Mouse (Mus musculus): ENCODE measurements around the gene Klrb1b.

Klrb1b gene

GRCm38 (mm10) chr6:128826132-128826531, at the start of gene Klrb1b, which contains the start of gene Gm44511:
Gene Klrb1b, minus strand, starts transcription at chr6:128826331.
Gene Gm44511, minus strand, starts transcription at chr6:128826315.
- no peak for DNase-seq (ENCODE audit: low read depth)

DNA sequence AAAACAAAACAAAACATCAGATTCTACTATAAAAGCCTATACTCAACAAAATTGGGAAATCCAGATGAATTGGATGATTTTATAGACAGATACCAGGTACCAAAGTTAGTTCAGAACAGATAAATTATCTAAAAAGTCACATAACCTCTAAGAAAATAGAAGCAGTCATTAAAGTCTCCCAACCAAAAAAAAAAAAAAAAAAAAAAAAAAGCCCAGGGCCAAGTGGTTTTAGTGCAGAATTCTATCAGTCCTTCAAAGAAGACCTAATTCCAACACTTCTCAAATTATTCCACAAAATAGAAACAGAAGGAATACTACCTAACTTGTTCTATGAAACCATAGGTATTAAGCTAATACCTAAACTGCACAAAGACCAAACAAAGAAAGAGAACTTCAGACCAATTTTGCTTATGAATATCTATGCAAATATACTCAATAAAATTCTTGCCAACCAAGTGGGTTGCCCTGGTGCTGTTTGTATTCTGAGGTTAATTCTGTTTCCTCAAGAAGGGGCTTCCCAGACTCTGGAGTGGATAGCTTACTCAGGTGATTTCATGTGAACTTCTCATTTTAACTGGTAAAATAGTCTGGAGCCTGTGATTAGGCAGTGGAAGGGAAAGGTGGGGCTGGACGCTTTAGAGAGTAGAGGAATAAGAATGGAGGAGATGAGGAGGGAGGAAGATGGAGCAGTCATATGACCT, 45.9 kb upstream of the Klrb1b start:
- no peak for DNase-seq (ENCODE audit: low read depth)

- no peak for DNase-seq (ENCODE audit: low read depth)
Measured at GRCm38 (mm10) chr6:128868861-128869260, 42.7 kb upstream of the Klrb1b start.

GRCm38 (mm10) chr6:128857976-128858375, 31.8 kb upstream of the Klrb1b start:
- DNase-seq (ENCODE audit: low read depth) = no peak

DNA sequence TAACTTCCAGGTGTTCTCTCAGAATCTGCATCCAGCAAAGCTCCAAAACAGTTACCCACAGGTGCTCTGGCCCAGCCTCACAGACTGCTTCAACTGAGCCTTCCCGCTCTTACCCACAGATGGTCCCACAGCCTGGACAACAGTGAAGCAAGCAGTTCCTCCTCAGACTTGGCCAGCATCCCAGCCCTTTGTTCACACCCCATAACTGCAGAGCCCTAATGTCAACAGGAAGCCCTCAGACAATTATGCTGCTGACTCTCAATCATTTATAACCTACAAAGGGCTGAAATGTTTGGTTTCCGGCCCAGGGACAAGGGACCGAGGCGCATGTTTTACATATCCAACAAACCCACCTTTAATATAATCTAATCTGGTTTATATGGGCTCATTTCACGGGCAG, 30.1 kb upstream of the Klrb1b start:
- DNase-seq (ENCODE audit: low read depth) = no peak

DNA sequence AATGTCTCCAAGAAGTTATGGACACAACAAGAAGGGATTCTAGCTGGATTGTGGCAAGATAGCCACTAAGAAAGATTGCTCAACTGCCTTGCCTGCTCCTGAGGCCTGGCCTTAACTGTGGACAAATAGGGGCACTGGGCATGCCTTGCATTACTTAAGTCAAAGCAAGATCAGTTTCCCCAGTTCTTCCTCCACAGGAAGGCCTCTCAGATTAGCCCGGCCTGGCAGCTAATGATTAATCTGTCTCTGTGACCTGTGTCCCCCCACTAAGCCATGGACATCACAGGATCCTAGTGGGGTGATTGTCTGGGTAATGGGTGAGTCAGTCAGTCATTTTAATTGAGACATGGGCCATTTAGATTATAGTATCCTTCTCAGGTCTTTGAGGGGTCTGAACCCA, 29.3 kb upstream of the Klrb1b start:
- DNase-seq (ENCODE audit: low read depth) = no peak

DNA sequence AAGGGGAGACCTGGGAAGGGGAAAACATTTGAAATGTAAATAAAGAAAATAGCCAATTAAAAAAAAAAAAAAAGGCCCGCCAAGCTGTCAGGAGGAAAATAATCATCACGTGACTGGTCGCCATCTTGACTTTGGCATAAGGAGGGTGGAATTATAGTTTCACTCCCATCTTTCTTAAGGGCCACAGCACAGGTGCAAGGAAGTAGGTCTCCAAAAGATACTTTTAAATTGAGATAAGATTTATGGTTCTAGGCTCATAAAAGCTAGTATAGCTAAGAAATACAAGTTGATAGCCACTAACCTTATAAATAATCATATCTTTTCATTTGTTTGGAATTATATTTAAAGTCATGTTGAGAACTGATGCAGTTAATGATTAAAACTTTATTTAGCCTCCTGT, 28.8 kb upstream of the Klrb1b start:
- DNase-seq (ENCODE audit: low read depth) = no peak

DNA sequence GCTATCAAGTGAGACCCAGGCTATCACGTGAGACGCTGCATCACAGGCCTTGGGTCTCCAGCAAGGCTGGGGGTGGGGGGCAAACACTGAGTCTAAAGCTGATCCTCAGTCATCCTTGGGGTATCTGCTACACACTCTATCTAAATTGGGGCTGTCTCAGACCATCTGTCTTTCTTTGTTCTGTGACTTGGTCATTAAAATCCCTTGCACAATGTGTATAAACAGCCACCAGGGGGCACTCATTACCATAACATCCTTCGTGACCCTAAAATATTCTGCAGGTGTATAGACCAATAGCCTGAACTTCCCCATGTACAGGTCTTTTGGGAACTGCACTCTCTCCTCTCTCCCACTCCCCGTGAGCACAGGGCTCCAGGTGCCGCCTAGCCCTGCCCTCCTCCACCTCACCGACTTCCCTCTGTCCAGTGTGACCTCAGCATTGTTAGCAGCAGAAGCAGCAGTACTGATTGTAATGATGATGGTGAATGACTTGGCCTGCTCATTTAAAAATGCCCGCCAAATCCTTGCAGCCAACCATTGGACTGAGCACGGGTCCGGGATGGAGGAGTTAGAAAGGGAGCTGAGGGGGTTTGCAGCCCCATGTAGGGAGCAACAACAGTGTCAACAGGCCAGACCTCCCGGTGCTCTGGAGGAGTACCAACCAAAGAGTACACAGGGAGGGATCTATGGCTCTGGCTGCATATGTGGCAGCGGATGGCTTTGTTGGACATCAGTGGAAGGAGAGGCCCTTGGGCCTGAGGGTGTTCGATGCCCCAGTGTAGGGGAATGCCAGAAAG, 28.1 kb upstream of the Klrb1b start:
- DNase-seq (ENCODE audit: low read depth) = peak; percentile 34

DNA sequence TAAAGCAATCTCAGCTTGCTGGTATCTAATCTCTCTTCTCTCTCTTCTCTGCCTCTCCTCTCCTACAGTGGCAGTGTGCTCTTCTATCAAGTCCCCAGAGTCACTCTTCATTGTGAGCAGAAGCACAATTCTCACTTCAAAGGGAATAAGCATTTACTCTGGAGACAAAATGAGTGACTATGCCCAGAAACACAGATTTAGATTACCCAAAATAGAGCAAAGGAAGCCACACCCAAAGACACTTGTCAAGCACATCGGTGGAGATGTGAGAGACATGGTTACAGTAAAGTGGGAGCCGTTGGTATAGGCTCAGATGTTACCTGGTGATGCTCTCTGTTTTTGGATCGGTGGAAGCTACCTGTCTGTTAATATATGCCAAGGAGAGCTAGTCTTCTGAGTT, 26.6 kb upstream of the Klrb1b start:
- no peak for DNase-seq (ENCODE audit: low read depth)

- no peak for DNase-seq (ENCODE audit: low read depth)
Measured at GRCm38 (mm10) chr6:128851151-128851550, 25.0 kb upstream of the Klrb1b start.

GRCm38 (mm10) chr6:128850671-128851070, 24.5 kb upstream of the Klrb1b start:
- DNase-seq (ENCODE audit: low read depth) = no peak

- peak; percentile 40 for DNase-seq (ENCODE audit: low read depth)
Measured at GRCm38 (mm10) chr6:128849902-128850301, 23.8 kb upstream of the Klrb1b start.

DNA sequence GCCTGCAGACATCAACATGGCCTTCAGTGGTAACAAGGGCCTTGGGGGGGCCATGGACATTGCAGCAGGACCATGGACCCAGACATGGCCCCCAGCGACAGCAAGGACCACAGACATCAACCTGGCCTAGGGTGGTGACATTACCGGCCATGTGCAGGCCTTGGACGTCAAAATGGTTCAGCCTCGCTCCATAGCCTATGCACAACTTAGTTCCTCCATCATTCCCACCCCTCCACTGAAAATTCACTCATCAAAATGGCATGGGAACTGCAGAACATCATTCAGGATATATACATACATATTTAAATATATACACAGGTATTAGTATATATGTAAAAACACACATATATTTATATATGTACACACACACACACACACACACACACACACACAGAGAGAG, 21.3 kb upstream of the Klrb1b start:
- no peak for DNase-seq (ENCODE audit: low read depth)

GRCm38 (mm10) chr6:128845998-128846542, 19.9 kb upstream of the Klrb1b start:
- peak; percentile 44 for DNase-seq (ENCODE audit: low read depth)

- peak; percentile 87 for DNase-seq (ENCODE audit: low read depth)
Measured at GRCm38 (mm10) chr6:128845319-128845979, 19.3 kb upstream of the Klrb1b start.

GRCm38 (mm10) chr6:128844586-128845080, 18.5 kb upstream of the Klrb1b start:
- DNase-seq (ENCODE audit: low read depth) = no peak

GRCm38 (mm10) chr6:128844131-128844530, 18.0 kb upstream of the Klrb1b start:
- no peak for DNase-seq (ENCODE audit: low read depth)

GRCm38 (mm10) chr6:128843479-128843992, 17.4 kb upstream of the Klrb1b start:
- DNase-seq (ENCODE audit: low read depth) = peak; percentile 65

GRCm38 (mm10) chr6:128842945-128843478, 16.9 kb upstream of the Klrb1b start:
- DNase-seq (ENCODE audit: low read depth) = peak; percentile 86

DNA sequence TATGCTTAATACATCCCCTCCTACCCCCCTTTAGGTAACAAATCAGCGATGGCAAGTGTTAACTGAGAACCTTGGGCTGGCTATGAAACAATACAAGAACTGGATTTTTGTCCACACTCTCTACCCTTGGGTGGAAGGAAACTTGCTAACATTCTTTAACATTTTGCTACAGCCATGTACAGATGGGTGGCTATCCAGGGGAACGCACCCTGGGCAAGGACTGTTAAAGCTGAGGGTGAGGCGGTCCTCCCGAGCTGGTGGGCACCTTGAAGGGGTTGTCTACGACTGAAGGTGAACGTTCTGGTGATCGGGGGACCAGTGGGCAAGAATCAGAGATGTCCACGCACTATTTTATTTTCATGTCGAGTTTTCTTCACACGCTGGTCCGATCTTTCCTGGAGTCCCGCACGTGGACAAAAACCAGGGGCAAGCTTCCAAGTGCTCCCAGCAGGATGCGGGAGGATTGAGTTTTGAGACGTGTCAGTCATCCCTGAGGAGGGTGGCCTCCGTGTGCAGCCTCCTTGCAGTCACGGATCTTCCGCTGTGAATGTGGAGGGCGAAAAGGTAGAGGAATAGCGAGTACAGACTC, 16.3 kb upstream of the Klrb1b start:
- no peak for DNase-seq (ENCODE audit: low read depth)

DNA sequence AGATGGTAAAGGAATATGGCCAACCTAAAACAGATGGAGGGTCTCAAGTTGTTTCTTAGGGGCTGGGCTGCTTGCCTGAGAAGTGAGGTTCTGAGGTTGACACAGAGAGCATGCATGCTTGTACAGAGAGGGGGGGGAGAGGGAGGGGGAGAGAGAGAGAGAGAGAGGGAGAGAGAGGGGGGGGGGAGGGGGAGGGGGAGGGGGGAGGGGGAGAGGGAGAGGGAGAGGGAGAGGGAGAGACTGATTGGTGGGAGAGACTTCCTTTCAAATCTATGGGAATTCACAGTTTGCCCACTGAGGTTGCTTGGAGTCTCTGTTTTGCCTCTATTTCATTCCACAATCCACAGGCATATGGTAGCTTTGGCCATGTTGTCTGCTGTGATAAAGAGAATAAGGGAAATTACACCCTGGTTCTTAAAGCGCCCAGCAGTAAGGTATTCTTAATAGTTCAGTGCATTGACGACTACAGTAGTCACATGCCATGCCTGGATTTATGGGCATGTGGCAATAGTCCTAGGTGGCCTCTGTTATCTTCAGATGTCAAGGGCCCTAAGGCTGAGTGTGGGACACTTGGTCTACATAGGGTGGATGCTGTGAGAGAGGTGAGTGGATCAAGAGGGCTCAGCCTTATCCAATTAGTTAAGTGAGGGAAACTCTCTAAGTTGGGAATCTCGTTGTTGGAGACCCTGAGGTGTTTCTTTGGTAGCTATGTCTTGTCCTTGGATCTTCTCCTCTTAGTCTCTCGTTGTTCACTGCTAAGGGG, 15.4 kb upstream of the Klrb1b start:
- peak; percentile 31 for DNase-seq (ENCODE audit: low read depth)

Data from c-Kit-positive CD71-positive TER-119-negative erythroid progenitor cells, embryonic 14.5 days (primary cell).